Mouse (Mus musculus) intestine, embryonic 16.5 days (tissue): Measurements from ENCODE around the gene Prkca. TPM values are rescaled to one million over a fixed set of nuclear protein-coding genes. Genes with fewer than 3 reads are reported as not detected.

Experiments
- ATAC-seq: fragments of 200-750 bp; cut with Nextera tagmentation; 2 replicates; pipeline ENCODE4 v1.8.0; 2017; ENCODE audit warnings: moderate TSS enrichment, moderate library complexity
- H3K27ac ChIP-seq: fragments of 300-500 bp; sonication (generic); 2 replicates; pipeline ENCODE4 v1.5.1; 2014; ENCODE audit warnings: mild to moderate bottlenecking, low read length
- H3K27me3 ChIP-seq: fragments of 300-500 bp; sonication (generic); replicated peaks from 2 replicates; pipeline ENCODE4 v1.6.1; 2014; ENCODE audit warnings: low read length, control low read depth, mixed read lengths; ENCODE audit not compliant: control insufficient read depth, insufficient read depth
- H3K36me3 ChIP-seq: fragments of 300-500 bp; sonication (generic); 2 replicates; pipeline ENCODE4 v1.6.1; 2014; ENCODE audit warnings: low read length, control low read depth; ENCODE audit not compliant: control insufficient read depth, insufficient read depth
- H3K4me1 ChIP-seq: fragments of 300-500 bp; sonication (generic); 2 replicates; pipeline ENCODE4 v1.6.1; 2014; ENCODE audit warnings: low read length, control low read depth, mixed read lengths; ENCODE audit not compliant: control insufficient read depth, insufficient read depth
- H3K4me2 ChIP-seq: fragments of 300-500 bp; sonication (generic); 2 replicates; pipeline ENCODE4 v1.6.1; 2014; ENCODE audit warnings: low read depth, low read length, control low read depth
- H3K4me3 ChIP-seq: fragments of 300-500 bp; sonication (generic); 2 replicates; pipeline ENCODE4 v1.5.1; 2014; ENCODE audit warnings: mild to moderate bottlenecking, low read length
- H3K9ac ChIP-seq: fragments of 300-500 bp; sonication (generic); 2 replicates; pipeline ENCODE4 v1.6.1; 2014; ENCODE audit warnings: low read depth, low read length
- H3K9me3 ChIP-seq: fragments of 300-500 bp; sonication (generic); 2 replicates; pipeline ENCODE4 v1.6.1; 2016; ENCODE audit warnings: low read length, control low read depth; ENCODE audit not compliant: control insufficient read depth
- WGBS: fragments of 180-500 bp; shearing (Covaris S2); extraction: QIAGEN DNeasy Blood & Tissue Kit; methylation state at CpG from one replicate; pipeline ENCODE4 v1.1.7; 2014; 5-methylcytosine and 5-hydroxymethylcytosine counted together
- polyA plus RNA-seq: library from polyadenylated mRNA; unstranded; fragments of >200 nt; fragmentation: Nextera tagmentation; extraction: Ambion mirVana; gene quantifications from 2 replicates; pipeline ENCODE4 v1.2.1, GENCODE M21; 2015

Prkca gene
- polyA plus RNA-seq, 1 experiment from 2014 or later: 20.3 TPM

DNA sequence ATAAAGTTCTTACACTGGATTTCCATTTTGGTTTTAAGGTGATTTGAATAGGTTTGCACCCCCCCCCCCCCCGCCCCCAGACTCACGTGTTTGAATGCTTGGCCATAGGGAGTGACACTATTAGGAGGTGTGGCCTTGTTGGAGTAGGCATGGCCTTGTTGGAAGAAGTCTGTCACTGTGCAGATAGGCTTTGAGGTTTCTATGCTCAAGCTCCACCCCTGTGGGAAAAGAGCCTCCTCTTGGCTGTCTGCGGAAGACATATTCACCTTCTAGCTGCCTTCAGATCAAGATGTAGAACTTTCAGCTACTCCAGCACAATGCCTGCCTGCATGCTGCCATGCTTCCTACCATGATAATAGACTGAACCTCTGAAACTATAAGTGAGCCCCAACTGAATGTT, 49.9 kb downstream of the Prkca start:
- Histone ChIP-seq H3K27me3 (no peaks in the 10 kb centered on the region), H3K9ac (no peak overlapping the region), H3K9me3 (no peaks in the 10 kb centered on the region), H3K4me2 (no peak overlapping the region), H3K27ac (no peak overlapping the region), H3K4me1 (peaks cover 5% of the 10 kb centered on the region), H3K4me3 (no peak overlapping the region), H3K36me3 (no peaks in the 10 kb centered on the region)
- 75% methylated on average over 3 of the region's 3 CpGs for WGBS
- peak; percentile 23; the same call in 1 of the 2 replicates for ATAC-seq

DNA sequence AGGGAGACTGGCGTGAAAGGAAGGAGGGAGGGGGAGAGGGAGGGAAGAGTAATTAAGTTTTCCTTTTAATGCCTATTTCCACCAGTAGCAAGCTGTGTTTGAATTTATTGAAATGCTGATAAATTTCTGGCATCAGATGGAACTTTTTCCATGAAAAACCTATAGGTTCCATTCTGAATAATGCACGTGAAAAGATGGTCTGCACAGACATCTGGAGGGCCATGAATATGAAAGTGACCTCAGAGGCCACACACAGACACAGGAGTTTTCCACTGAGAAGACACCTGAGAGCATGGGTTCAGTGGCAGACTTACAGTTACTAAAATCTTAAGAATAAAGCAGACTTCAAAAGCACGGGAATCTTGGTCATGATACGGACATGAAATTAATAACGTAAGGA, 54.5 kb downstream of the Prkca start:
- WGBS: 90% methylated on average over 5 of the region's 5 CpGs
- no peak overlapping the region for H3K4me2 ChIP-seq
- no peaks in the 10 kb centered on the region for H3K9me3 ChIP-seq
- no peak overlapping the region for H3K9ac ChIP-seq
- no peak overlapping the region for H3K4me3 ChIP-seq
- H3K27me3 ChIP-seq: no peaks in the 10 kb centered on the region
- no peak overlapping the region for H3K27ac ChIP-seq
- no peaks in the 10 kb centered on the region for H3K36me3 ChIP-seq
- peaks cover 5% of the 10 kb centered on the region for H3K4me1 ChIP-seq
- no peak for ATAC-seq

DNA sequence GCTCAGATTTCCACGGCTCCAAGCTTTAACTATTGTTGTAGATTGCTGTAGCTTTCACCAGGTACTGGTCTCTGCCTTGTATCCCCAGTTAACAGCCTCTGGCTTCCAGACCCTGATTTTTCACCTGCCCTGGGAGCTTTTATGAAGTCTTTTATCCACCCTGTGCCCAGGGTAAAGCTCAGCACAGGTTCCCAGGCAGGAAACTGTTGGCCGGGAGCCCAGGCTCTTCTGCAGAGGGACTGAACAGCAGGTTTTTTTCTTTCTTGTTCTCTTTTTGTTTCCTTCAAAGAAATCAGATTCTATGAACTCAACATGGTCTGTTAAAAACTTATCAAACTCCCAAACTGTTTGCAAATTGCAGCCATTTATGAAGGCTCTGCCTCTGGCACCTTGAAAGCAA, 56.4 kb downstream of the Prkca start:
- ATAC-seq: no peak
- 48% methylated on average over 2 of the region's 2 CpGs for WGBS

DNA sequence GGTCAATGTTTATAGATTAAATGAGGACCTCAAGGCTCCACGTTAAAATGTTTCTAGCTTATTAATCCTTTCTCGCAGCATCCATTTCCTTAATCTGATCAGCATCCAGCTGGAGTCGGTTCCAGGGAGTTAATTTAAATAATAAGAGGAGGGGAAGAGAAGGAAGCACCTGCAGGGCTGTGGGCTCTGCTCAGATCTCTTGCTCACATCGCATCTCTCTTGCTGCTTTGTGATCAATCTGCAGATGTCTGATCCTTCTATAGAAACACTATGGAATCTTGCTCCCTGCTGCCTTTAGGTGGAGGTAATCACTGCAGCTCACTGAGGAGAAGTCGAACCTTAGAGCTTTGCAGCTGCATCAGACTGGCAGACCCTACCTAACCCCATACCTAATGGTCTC, 58.7 kb downstream of the Prkca start:
- H3K9ac ChIP-seq: no peak overlapping the region
- H3K27me3 ChIP-seq: no peaks in the 10 kb centered on the region
- H3K4me2 ChIP-seq: no peak overlapping the region
- no peaks in the 10 kb centered on the region for H3K9me3 ChIP-seq
- H3K4me1 ChIP-seq: peaks cover 12% of the 10 kb centered on the region
- no peaks in the 10 kb centered on the region for H3K36me3 ChIP-seq
- H3K4me3 ChIP-seq: no peak overlapping the region
- WGBS: 54% methylated on average over 5 of the region's 5 CpGs
- no peak overlapping the region for H3K27ac ChIP-seq
- no peak for ATAC-seq

More for the DNA sequence above, 56.4 kb downstream of the Prkca start:
- no peaks in the 10 kb centered on the region for H3K9me3 ChIP-seq
- H3K4me2 ChIP-seq: no peak overlapping the region
- H3K27ac ChIP-seq: no peak overlapping the region
- H3K27me3 ChIP-seq: no peaks in the 10 kb centered on the region
- no peaks in the 10 kb centered on the region for H3K36me3 ChIP-seq
- no peak overlapping the region for H3K4me3 ChIP-seq
- peaks cover 7% of the 10 kb centered on the region; the same call in 1 of the 2 replicates for H3K4me1 ChIP-seq
- H3K9ac ChIP-seq: no peak overlapping the region

DNA sequence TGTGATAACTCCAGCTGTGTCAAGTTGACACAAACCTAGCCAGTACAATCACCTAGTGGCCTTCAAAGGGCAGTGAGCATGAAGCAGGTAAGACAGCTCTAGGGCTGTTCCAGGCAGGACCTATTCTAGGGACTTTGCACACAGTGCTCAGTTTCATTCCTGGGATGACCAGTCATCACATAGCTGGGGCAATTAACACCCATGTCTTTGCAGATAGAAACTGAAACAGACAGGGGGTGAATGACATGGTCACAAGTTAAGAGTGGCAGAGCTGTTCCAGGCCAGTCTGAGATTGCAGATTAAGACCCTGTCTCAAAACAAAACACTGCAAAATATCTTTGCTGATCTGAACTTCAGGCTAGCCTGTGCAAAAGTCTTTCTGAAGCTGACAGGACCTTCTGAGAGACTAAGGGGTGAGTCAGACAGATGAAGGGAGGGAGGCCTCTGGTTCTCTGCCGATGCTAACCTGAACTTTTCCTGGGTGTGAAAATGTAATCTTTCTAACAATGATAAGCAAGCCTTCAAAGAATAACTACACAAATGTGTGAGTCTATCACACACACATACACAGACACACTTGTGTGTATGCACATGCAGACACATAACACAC, 60.8 kb downstream of the Prkca start:
- H3K4me2 ChIP-seq: no peak overlapping the region
- no peaks in the 10 kb centered on the region for H3K27me3 ChIP-seq
- peaks cover 14% of the 10 kb centered on the region for H3K4me1 ChIP-seq
- no peak overlapping the region for H3K9ac ChIP-seq
- no peak overlapping the region for H3K4me3 ChIP-seq
- 44% methylated on average over 1 of the region's 1 CpGs for WGBS
- ATAC-seq: peak; percentile 91
- H3K36me3 ChIP-seq: no peaks in the 10 kb centered on the region
- peak overlapping the region; percentile 64 for H3K27ac ChIP-seq
- no peaks in the 10 kb centered on the region for H3K9me3 ChIP-seq

DNA sequence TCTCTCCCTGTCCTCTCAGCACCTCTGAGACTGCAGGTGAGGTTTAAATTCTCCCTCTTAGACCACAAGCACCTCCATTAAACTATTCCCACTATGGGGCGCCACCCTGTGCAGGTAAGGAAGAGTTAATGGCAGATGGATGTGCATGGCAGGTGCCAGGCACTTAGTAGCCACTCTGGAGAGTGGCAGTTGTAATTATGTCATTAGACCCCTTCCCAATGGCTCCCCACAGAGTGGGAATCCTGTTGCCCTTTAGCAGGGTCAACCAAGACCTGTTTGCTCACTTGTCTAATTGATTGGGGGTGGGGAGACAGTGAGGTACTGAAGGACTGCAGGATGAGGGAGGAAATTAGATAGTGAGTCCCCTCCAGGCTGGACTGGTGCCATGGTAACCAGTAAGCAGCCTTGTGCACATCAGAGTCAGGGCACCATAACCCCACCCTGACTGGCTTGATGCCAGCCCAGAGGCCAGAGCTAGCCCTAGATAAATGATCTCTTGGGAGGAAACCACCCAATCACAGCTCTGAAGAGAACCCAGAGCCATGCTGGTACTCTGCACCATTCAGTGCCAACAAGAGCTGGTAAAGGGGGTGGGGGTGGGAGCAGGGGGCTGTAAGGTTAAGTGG, 63.9 kb downstream of the Prkca start:
- H3K36me3 ChIP-seq: no peaks in the 10 kb centered on the region
- ATAC-seq: peak; percentile 41; the same call in 1 of the 2 replicates
- no peak overlapping the region for H3K4me3 ChIP-seq
- 81% methylated on average over 1 of the region's 1 CpGs for WGBS
- peaks cover 27% of the 10 kb centered on the region for H3K4me1 ChIP-seq
- no peak overlapping the region for H3K4me2 ChIP-seq
- no peaks in the 10 kb centered on the region for H3K9me3 ChIP-seq
- H3K27ac ChIP-seq: no peak overlapping the region
- no peaks in the 10 kb centered on the region for H3K27me3 ChIP-seq
- H3K9ac ChIP-seq: no peak overlapping the region

DNA sequence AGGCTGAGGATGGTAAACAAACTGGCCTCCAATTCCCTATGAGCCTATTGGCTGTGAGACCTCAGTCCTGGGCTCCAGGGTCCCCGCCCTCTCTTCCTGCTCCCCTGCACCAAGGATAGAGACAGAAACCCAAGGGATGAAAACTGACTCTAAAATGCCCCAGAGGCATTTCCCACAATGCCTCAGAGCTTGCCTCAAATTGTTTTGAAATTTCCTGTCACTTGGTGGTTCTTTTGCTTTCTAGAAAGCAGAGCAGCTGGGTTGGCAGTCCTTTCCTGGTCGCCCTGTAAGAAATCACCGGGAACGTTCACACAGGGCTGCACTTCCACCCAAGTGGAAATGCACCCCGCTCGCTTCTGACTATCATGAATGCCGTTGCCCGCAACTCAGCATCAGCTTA, 66.6 kb downstream of the Prkca start:
- 80% methylated on average over 8 of the region's 8 CpGs for WGBS
- no peaks in the 10 kb centered on the region for H3K36me3 ChIP-seq
- H3K27ac ChIP-seq: peak overlapping the region; percentile 45; the same call in 1 of the 2 replicates

DNA sequence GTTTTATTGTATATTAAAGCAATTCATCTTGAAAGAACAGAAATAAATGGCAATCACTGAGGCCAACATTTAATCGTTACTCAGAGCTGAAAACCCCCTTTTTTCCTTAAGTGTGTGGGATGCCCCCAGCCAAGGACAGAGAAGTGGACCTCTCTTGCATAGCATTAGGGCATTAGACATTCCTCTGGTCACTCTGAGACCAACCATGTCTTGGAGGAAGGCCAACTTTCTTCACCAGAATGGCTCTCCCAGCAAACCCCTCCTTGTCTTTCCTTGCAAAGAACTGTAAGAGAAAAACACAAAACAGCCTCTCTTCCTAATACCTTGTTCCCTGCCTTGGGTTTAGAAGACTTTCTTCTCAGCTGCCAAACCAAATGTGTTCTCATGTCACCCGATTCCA, 67.6 kb downstream of the Prkca start:
- Histone ChIP-seq H3K27me3 (no peaks in the 10 kb centered on the region), H3K4me3 (no peak overlapping the region), H3K27ac (no peak overlapping the region), H3K4me1 (peaks cover 46% of the 10 kb centered on the region), H3K9me3 (no peaks in the 10 kb centered on the region), H3K36me3 (no peaks in the 10 kb centered on the region), H3K4me2 (no peak overlapping the region), H3K9ac (no peak overlapping the region)
- 70% methylated on average over 2 of the region's 2 CpGs for WGBS
- ATAC-seq: no peak

More for the DNA sequence above, 66.6 kb downstream of the Prkca start:
- Histone ChIP-seq H3K27me3 (no peaks in the 10 kb centered on the region), H3K4me1 (peaks cover 41% of the 10 kb centered on the region), H3K4me2 (no peak overlapping the region), H3K9me3 (no peaks in the 10 kb centered on the region), H3K4me3 (no peak overlapping the region), H3K9ac (no peak overlapping the region)
- no peak for ATAC-seq

DNA sequence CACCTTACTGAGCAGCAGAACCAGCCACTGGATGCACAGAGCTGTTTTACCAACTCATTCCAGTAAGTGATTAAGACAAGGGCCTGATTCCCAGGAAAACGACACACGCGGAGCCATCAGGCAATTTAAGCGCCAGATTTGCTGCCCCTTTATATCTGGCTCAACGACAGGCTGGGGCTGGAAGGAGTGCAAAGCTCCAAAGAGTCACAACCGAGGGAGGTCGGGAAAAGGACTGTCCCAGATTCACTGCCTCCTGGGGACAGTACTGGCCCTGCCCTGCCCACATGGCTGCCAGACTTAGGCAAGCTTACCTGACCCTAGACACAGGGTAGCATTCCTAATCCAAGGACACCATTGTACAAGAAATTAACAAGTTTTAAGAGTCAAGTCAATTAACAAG, 69.7 kb downstream of the Prkca start:
- Histone ChIP-seq H3K27me3 (no peaks in the 10 kb centered on the region), H3K36me3 (no peaks in the 10 kb centered on the region), H3K9ac (no peak overlapping the region), H3K4me3 (no peak overlapping the region), H3K27ac (no peak overlapping the region), H3K9me3 (no peaks in the 10 kb centered on the region), H3K4me1 (peaks cover 44% of the 10 kb centered on the region), H3K4me2 (no peak overlapping the region)
- no peak for ATAC-seq
- WGBS: 56% methylated on average over 7 of the region's 7 CpGs
